Mouse (Mus musculus): ENCODE results near the gene Hist1h2bm.

The Hist1h2bm gene

GRCm38 (mm10) chr13:21727948-21728572, 6.2 kb downstream of the Hist1h2bm start:
- DNase-seq (ENCODE audit: low spot score in 2 of 2) = no peak

GRCm38 (mm10) chr13:21729544-21729943, 7.7 kb downstream of the Hist1h2bm start:
- no peak for DNase-seq (ENCODE audit: low spot score in 2 of 2)

GRCm38 (mm10) chr13:21733466-21733865, 11.6 kb downstream of the Hist1h2bm start:
- no peak for DNase-seq (ENCODE audit: low spot score in 2 of 2)

GRCm38 (mm10) chr13:21734010-21734905, 12.4 kb downstream of the Hist1h2bm start:
- DNase-seq (ENCODE audit: low spot score in 2 of 2) = peak; percentile 79 to 82

GRCm38 (mm10) chr13:21734906-21735767, 13.3 kb downstream of the Hist1h2bm start, which contains the start of gene Hist1h4j:
Gene Hist1h4j, plus strand, starts transcription at chr13:21735064.
- DNase-seq (ENCODE audit: low spot score in 2 of 2) = peak; percentile 72 to 82

- no peak for DNase-seq (ENCODE audit: low spot score in 2 of 2)
These were observed 23.2 kb downstream of the Hist1h2bm start for GRCm38 (mm10) chr13:21745006-21745405.

GRCm38 (mm10) chr13:21749387-21750158, 27.7 kb downstream of the Hist1h2bm start:
- no peak for DNase-seq (ENCODE audit: low spot score in 2 of 2)

GRCm38 (mm10) chr13:21750159-21751017, 28.5 kb downstream of the Hist1h2bm start, which contains the start of gene Hist1h4k:
Gene Hist1h4k, minus strand, starts transcription at chr13:21750505.
- DNase-seq (ENCODE audit: low spot score in 2 of 2) = peak; percentile 93 to 95

GRCm38 (mm10) chr13:21751417-21751816, 29.6 kb downstream of the Hist1h2bm start:
- no peak for DNase-seq (ENCODE audit: low spot score in 2 of 2)

- DNase-seq (ENCODE audit: low spot score in 2 of 2) = no peak
These were observed 30.0 kb downstream of the Hist1h2bm start for GRCm38 (mm10) chr13:21751827-21752226.

- no peak for DNase-seq (ENCODE audit: low spot score in 2 of 2)
These were observed 30.5 kb downstream of the Hist1h2bm start for GRCm38 (mm10) chr13:21752356-21752755.

GRCm38 (mm10) chr13:21753051-21753523, 31.2 kb downstream of the Hist1h2bm start:
- no peak for DNase-seq (ENCODE audit: low spot score in 2 of 2)

- peak; percentile 75 to 78 for DNase-seq (ENCODE audit: low spot score in 2 of 2)
These were observed 31.9 kb downstream of the Hist1h2bm start, which contains the start of the genes Hist1h2ak and Hist1h2bn for GRCm38 (mm10) chr13:21753524-21754285. Gene Hist1h2ak, minus strand, starts transcription at chr13:21753827. Gene Hist1h2bn, plus strand, starts transcription at chr13:21754123.

- DNase-seq (ENCODE audit: low spot score in 2 of 2) = peak; percentile 37 to 40
These were observed 32.6 kb downstream of the Hist1h2bm start for GRCm38 (mm10) chr13:21754294-21755001.

GRCm38 (mm10) chr13:21755707-21756106, 33.9 kb downstream of the Hist1h2bm start:
- DNase-seq (ENCODE audit: low spot score in 2 of 2) = no peak
